Mouse (Mus musculus) thymus, postnatal 4 days (tissue): ENCODE data around the gene Gsg1.

Experiments
- DNase-seq: peaks from one replicate; pipeline ENCODE4 v3.0.0; 2021

Gsg1 gene

DNA sequence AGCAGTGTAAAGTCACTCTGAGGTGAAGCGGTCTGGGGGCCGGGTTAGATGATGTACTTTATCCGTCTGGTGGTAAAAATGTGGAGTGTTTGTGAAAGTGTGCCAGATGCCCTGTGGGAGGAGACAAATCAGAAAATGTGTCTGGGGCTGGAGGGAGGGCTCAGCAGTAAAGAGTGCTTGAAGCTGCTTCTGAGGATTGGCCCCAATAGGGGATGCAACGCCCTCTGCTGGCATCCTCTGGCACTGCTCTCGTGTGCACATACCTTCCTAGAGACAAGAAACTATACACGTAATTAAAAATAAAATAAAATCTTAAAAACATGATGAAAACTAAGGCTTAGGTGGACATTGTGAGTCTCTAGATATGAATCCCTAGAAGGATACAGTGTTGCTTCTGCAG lies 6.3 kb upstream of the Gsg1 start:
- DNase-seq, result no peak

DNA sequence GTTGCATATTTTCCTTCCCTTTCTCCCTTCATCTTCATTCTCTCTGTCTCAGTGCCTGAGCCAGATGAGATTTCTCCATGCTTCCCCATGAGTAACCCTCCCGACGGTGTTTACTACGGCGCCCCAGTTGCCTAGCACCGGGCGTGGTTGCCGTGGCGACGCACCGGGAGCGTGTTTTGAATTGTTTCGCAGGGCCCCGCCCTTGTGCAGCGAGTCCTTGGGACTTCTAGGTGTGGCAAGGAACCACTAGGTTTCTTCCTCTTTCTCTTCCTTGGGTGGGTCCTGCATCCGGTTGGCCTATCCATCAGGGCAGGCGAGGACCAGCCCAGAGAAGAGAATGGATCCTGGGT lies 1.4 kb downstream of the Gsg1 start:
- DNase-seq, result peak; percentile 83

- DNase-seq, result no peak
Measured at GRCm38 (mm10) chr6:135251849-135252727, 2.1 kb downstream of the Gsg1 start.

DNA sequence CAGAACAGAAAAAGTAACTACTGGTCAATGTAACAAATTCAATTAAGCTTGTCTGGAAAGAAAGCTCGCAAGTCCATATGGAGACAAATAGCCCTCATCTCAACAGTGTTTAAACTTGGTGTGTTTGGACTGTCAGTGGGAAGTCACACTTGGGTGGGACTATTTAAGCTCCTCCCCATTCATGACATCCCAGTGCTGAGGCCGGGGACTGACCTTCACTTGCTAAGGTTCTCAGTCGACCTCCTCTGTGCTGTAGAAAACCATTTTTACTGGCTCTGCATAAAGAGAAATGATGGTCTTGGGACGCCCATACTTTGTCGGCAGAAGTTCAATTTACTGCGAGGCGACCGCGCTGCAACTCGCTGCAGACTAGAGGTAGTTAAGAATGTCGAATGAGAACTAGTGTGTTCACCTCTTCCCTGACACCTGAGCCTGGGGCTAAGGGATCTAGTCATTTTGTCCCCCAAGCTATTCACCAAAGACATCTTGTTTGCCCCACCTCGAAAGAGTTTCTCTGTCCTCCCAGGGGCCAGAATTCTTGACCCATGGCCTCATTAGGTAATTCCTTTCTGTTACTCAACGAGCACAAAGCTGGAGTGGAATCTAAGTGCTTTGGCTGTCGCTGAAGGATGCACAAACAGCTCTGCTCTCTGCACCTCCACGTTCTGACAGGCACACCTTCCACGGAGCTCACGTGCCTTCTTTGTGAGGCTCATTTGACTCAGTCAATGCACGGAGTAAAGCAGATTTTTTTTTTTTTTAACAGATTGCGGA lies 3.0 kb downstream of the Gsg1 start:
- DNase-seq, result no peak

DNA sequence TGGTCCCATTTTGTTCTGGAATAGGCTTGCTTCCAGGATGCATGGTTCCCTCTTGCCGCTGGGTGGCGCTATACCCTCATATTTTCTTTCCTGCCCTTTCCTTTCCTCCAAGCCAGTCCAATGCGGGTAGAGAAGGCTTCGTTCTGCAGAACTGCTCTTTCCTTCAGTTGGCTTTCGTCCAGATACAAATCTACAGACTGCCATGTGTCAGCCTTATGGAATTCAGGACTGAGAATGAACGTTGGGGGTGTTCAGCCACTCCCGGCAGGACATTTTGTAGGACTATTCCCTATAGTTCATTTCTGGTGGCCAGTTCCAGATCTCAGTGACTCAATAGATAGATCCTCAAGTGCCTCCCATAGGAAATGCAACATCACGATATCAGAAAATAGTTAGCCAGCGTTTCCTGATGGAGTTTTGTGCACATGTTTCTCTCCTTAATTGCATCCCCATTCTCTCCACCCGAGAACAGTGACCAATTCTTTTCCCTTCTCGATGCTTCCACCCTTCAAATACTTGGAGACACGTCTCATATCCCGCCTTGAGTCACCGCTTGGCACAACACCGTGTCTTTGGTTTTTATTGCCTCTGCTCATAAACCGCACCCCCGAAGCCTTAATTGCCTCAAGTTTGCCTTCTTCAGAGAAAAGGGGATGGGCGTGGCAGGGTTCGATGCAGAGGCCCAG lies 4.2 kb downstream of the Gsg1 start:
- peak; percentile 80 for DNase-seq

- no peak for DNase-seq
Measured at GRCm38 (mm10) chr6:135247861-135248260, 6.3 kb downstream of the Gsg1 start.

DNA sequence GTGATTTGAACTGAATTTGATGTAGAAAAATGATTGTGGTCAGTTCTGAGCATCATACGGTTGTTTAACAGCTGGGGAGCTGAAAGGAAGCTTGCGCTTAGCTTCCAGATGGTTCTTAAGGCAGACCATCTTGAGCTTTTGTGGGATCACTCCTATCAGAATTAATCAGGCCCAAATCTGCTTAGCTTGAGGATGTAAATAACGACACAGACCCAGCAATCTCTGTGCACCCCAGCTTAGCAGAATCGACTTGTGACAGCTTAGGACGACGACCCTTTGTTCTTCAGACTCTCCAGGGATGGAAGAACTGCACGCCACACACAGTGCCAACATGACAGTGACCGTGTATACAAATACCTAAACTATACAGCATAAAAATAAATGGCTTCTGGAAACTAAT lies 8.6 kb downstream of the Gsg1 start:
- DNase-seq, result no peak

DNA sequence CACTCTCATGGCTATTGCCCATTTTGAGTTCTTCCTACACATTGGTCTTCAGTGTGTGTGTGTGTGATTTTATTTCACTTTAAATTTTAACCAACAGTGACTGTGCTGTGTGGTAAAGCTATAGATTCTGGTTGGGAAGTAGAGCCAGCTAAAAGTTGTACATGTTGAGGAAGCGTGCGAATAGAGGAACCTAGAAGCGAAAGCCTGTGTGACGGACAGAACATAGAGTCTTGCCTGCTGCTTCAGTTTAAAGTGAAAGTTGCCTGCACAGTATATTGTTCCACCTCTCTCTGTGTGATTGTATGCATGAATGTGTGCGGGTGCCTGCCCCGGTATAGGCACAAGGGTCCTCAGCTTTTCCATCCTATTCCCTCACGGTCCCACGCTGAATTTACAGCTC lies 13.8 kb downstream of the Gsg1 start:
- DNase-seq, result no peak

GRCm38 (mm10) chr6:135238211-135238610 lies 15.9 kb downstream of the Gsg1 start:
- DNase-seq, result no peak

DNA sequence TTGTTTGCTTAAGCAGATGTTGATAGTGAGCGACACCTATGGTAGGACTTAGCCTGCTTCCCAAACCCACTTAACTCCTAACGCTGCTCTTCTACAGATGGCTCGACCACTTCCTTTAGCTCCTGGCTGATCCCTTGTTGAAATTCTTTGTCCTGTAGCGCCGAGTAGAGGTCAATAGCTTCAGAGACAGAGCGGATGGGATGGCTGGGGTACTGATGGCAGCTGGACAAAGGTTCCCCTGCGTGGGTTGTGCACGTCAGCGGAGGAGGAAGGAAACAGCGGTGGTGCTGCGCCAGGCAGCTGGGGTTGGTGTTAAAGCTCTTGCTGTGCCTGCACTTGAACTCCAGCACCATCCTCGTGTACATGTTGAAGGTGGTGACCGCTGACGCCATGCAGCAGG lies 16.8 kb downstream of the Gsg1 start:
- peak; percentile 67 for DNase-seq

DNA sequence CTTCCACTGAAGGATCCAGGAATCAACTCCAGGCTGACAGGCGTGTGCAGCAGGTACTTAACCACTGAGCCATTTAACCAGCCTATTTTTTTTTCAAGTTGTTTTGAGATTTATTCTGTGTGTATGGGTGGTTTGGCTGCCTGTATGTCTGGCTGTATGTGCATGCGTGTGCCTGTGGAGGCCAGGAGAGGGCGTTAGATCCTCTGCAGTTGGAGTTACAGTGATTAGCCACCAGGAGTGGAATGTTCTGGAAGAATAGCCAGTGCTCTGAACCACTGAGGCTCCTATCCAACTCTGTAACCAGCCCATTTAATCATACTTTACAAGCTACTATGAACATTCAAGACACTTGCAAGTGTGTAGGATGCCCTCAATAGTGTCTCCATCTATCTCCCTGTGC lies 17.6 kb downstream of the Gsg1 start:
- no peak for DNase-seq

DNA sequence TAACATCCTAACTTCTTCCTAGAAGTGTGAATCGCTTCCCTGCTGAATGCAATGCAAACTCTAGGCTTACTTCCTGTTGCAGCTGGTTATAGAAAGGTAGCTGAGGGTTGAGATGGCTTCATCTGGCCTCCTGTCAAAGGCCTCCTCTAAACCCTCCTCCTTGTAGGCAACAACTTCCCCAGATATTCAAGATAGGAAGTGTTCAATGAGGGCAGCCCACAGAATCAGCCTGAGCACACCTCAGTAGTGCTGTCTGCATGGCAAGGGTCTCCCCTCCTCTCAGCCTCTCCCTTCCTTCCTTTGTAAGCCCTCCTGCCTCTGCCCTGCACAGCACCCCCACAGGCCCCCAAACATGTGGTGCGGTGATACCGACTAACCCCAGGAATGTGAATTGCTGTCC lies 18.4 kb downstream of the Gsg1 start:
- peak; percentile 43 for DNase-seq

DNA sequence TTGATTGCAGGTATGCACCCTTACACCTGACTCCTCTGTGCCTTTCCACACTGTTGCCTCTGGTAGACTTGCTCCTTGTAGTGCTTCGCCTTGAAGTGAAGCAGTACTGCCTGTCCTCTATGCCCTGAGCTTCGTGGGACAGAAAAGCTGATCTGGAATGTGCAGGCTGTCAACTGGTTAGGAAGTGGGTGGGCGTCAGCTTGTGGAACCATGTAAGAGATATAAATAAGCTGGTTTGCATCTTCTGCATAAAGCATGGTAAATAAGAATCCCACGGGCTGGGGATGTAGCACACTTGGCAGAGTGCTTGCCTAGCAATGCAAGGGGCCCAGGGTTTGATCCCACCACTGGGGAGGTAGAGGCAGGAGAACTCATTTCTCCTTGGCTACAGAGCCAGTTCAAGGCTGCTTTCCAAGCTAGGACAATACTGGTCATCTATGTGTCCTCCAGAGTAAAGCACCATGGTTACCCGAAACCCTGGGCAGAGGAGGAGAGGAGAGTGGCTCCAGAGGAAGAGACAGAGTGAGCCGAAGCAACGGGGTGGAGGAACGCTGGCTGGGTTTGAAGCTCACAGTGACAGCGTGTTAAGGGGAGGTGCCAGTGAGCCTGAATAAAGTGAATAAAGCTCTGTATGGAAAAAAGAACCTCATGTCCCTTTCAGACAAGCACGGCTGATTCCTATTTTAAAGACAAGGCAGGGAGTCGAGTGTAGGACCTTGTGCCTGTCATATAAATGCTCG lies 21.5 kb downstream of the Gsg1 start:
- DNase-seq, result no peak

DNA sequence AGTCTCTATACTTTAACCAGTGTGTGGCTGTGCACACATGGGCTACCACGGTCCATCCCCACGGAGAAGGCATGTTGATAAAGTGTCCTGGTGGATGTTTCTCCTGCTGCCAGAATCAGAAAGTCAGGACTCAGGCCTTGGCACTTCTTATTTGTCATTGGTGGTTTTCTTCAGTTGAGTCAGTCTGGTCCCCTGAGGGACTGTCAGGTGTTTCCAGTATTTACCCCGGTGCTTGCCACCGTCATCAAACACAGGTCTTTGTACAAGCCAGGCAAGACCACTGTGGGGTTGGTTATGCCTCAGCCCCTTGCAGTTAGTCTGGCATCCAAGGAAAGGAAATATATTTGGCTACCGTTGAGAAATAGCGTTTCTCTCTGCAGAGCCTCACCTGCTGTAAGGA lies 23.6 kb downstream of the Gsg1 start:
- no peak for DNase-seq

GRCm38 (mm10) chr6:135228465-135228941 lies 25.6 kb downstream of the Gsg1 start:
- DNase-seq, result peak; percentile 47

DNA sequence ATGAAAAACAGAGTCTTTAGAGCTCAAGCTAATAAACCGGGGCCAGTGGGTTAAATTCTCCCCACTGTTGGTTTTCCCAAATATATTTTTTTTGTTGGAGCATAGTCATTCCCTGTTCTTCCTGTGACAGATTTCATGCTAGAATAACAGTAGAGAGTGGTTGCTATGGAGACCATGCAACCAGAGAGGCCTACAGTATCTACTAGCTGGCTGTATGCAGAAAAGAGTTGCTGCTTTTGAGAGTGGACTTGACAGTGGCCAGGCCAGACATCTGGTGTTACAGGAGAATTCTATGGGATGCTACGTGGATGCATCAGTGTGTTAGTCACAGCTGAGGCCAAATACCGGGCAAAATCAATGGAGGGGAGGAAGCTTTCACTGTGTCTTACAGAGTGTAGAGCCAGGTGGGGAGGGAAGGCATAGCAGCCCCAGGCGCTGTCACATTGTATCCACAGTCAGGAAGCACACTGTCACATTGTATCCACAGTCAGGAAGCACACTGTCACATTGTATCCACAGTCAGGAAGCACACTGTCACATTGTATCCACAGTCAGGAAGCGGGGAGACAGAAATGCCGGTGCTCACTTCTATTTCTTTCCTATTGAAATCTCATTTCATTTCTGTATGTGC lies 30.2 kb downstream of the Gsg1 start:
- DNase-seq, result no peak

GRCm38 (mm10) chr6:135219916-135220315 lies 34.2 kb downstream of the Gsg1 start:
- DNase-seq, result no peak

- DNase-seq, result peak; percentile 50
Measured at GRCm38 (mm10) chr6:135218330-135218729, 35.8 kb downstream of the Gsg1 start.

DNA sequence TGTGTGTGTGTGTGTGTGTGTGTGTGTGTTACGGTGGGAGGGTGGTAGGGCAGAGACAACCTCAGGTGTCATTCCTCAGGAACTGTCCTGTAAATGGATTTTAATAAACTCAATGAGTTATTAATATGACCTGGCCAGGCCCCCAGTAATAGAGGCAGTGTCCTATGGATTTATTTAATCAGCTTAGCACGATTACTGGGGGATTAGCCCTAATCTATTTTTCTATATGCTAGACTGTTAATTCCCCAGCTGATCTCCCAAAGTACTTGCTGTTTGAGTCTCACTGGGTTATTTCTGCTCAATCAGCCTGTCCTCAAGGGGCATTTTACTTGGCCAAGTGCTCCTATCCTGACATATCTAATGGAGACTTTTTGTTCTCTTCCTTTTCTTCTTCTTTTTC lies 41.5 kb downstream of the Gsg1 start:
- no peak for DNase-seq

- no peak for DNase-seq
Measured at GRCm38 (mm10) chr6:135211169-135211568, 43.0 kb downstream of the Gsg1 start.

- no peak for DNase-seq
Measured at GRCm38 (mm10) chr6:135206909-135207308, 47.2 kb downstream of the Gsg1 start.

- no peak for DNase-seq
Measured at GRCm38 (mm10) chr6:135205802-135206201, 48.3 kb downstream of the Gsg1 start.
